Mouse (Mus musculus): ENCODE measurements at regions not wholly inside any gene's neighbourhood (a gene's known extent, or its start where the extent isn't known, plus 50 kb on each side); places are given as distances from the start of the nearest gene placed in this dataset.

DNA sequence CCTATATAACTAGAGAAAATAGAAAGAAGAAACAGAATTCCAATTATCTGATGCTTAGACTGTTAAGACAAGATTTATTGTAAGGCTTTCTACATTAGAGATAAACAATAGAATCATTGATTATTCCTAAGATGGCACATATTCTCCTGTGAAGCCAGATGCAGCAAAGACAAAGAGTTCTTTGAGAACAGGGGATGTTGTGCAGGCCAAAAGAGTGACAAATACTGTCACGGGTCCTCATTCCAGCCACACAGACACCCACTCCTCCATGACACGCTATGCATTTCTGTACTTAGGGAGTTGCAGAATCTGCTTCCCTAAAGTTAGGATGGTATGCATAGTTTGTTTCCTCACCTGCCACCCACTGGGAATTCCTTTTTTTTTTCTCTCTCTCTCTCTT, 245.2 kb downstream of the Sv2b start:
- no peak for DNase-seq (ENCODE audit: low spot score in 2 of 2)

DNA sequence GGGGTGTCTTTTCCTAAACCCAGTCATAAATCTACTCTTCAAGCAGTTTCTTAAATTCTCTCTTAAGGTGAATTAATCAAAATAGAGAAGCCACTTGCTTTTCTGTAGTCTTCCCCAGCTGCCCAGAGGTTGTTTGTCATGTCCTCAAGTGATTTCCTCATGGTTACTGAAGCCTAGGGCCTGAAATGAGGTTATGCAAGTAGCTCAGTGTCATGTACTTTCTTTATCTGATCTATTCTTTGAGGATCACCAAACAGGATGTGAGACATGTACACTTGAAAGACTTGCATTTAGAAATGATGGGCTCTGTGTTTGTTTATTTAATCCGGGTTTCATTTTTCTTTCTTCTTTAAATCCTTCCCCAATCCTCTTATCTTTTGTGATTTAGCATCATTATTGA, 258.8 kb downstream of the Sv2b start:
- no peak for DNase-seq (ENCODE audit: low spot score in 2 of 2)

DNA sequence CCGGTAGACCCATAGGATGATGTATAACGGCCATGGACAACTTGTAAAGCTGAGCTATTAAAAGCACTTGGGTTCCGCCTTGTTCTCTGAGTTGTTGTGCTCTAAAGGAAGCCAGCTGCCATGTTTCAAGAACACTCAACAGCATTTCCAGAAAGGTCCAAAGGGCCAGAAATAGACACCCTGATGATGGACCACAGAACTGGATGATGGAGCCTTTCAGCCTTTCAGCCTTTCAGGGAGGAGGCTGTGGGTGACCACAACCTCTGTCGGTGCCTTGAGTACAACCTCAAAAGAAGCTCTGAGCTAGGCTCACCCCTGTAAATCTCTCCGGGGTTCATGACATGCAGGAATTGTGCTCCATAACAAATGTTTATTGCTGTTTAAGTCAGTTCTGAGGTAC, 259.3 kb downstream of the Sv2b start:
- DNase-seq (ENCODE audit: low spot score in 2 of 2): no peak

DNA sequence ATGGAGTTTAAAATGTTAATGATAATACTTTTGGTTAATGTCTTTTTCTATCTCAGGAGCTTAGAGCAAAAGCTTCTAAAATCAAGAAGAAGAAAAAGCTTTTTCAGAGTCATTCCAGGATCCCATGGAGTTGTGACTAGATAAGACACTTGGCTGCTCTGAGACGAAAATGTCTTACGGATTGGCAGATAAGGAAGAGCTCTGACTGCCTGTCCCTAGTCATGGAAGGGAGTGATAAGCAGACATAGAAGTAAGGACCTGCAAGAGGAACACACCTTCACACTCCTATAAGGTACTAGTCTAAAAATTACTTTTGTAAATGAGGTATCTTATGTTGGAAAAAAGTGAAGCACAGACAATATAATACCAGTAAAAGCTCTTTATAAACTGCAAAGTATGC, 260.2 kb downstream of the Sv2b start:
- DNase-seq (ENCODE audit: low spot score in 2 of 2): no peak

DNA sequence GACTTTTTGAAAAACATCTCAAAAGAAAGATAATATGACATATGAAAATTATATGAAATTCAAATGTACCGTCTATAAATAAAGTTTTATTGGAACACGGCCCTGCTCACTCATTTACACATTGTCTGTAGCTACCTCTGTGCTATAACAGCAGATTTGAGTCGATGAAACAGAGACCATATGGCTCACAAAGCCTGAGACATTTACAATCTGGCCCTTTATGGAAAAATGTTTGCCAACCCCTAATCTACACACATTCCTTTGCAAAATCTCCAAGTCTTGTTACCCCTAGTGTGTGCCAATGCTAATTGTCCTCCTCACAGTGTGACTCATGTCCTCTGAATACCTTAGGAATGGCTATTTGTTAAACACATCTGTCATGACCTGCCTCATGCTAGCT, 261.2 kb downstream of the Sv2b start:
- no peak for DNase-seq (ENCODE audit: low spot score in 2 of 2)

DNA sequence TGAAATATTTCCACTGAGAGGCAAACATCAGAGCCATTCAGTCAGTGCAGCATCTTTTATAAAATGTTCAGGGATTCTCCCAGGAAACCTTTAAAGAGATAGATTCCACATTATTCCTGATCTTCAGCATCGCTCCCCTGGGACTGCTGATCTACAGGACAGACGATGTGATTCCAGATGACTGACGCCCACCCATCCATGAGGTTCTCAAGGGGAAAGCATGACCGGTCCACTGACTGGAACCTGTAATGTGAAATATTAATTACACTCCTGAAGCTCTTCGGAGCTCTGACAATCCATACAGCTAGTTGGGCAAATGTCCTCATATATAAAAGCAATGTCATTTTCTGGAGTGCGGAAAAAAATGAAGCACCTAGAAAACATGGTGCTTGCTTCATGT, 268.2 kb downstream of the Sv2b start:
- DNase-seq (ENCODE audit: low spot score in 2 of 2): no peak

DNA sequence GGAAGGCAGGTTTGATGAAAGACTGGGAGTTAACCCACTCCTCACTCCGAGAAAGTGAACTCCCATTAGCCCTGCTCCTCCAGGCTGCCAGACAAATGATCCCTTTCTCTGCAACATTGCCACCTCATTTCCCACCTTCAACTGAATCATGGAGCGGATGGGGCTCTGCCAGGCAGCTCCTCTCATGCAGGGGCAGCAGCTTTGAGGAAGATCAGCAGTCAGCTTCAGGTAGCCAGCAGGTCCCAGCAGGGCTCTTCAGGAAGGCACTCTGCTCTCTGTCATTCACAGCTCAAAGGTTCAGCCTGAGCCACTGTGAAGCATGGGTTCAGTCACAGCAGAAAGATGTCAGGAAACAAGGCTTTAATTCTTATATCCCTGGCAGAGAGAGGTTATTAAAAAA, 282.9 kb downstream of the Sv2b start:
- DNase-seq (ENCODE audit: low spot score in 2 of 2): no peak

DNA sequence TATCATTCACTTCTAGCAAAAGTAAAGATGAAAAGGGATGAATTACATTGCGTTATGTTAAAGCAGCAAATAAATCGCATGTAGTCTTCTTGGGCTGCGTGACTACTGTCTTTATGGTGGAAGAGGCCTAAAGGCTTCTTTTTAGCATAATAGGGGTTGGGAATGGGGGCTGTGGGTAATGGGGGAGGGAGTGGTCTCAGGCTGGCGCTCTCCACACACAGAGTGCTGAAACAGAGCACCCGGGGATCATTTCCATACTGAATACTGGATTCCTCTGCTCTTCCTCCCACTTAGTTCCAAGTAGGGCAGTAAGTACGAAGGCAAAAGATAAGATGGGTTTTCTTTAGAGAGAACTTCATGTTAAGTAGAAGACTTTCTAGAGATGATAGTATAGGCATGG, 287.1 kb downstream of the Sv2b start:
- DNase-seq (ENCODE audit: low spot score in 2 of 2): no peak

DNA sequence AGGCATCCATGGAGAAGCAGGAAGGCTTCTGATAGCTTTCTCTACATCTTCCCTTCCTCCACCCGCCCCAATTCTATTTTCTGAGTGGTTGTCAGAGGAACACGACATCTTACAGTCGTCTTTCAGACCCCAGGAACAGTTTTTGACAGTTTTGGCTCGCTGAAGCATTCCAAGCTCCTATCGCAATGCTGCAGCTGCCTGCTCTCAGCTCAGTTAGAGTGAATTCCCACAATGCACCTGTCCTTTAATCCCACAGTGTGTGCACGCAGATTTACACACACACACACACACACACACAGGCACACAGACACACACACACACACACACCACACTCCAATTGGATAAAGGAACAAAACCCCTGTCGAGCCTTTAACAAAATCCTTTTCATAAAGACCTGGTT, 290.4 kb downstream of the Sv2b start:
- DNase-seq (ENCODE audit: low spot score in 2 of 2): peak in 1 of 2 experiments; percentile 9

DNA sequence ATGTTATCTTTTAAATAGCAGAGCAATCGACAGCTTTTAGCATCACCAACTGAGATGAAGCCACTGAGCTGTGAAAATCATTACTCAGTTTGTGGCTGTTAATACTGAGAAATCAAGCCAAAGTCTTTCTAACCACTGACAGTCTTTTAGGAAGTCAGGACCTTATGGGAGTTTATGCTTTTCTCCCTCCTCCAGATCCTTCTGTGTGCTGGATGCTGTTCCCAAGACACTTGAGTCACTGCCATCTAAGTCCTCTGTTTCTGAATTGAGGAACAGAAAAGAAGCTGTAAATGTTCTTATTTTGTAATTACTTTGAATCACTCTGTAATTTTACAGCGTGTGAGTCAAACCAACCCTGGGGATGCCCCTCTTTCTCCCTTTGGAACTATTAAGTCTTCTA, 300.6 kb downstream of the Sv2b start:
- DNase-seq (ENCODE audit: low spot score in 2 of 2): no peak

DNA sequence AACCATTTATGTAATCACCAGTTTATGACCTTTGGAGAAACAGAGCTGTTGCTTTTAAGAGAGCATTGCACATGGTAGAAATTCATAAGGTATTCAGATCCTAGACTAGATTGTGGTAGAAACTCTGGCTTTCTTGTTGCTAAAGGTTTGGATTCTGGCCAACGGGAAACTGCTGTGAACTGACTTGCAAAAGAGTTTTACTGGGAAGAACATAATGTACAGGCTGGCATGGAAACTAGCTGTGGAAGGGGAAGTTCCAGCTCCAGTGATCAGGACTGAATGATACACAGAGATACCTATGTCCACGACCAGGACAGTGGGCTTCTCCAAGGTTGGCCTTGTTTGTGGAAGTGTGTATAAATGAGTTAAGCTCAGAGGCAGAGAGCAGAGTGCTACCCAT, 318.9 kb downstream of the Sv2b start:
- no peak for DNase-seq (ENCODE audit: low spot score in 2 of 2)

DNA sequence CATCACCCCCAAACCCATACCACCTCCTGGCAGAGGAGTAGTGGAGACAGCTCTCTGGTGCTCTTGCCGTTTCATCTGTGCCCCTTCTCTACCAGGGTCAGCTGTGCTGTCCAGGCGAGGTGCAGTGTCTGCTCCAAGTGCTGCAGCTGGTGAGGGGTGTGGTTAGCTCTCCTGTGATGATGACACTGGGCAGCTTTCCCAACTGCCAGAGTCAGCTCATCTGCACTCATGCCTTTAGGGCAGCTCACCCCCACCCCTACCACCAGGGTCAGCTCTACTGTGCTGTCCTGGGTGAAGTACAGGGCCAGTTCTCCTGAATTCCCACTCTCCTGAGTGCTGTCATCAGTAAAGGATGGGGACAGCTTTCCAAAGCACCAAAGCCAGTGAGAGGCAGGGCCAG, 329.6 kb downstream of the Sv2b start:
- peak in 1 of 2 experiments; percentile 8 for DNase-seq (ENCODE audit: low spot score in 2 of 2)

DNA sequence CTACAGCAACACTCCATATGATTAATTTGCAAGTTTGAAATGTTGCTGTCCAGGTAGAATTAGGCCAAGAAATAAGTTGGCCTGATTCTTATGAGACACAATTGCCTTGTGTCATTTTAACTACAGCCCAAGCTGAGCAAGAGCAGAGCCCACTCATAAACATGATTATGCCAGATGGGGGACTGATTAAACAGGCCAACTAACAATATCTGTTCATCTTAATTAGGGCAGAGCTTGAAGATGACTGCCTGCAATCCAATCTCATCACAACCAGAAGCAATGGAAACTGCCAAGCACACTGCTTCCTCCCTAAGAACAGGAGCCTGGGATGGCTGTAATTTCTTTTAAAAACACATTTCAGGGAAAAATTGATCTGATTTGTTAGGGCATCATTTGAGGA, 333.1 kb downstream of the Sv2b start:
- DNase-seq (ENCODE audit: low spot score in 2 of 2): no peak

DNA sequence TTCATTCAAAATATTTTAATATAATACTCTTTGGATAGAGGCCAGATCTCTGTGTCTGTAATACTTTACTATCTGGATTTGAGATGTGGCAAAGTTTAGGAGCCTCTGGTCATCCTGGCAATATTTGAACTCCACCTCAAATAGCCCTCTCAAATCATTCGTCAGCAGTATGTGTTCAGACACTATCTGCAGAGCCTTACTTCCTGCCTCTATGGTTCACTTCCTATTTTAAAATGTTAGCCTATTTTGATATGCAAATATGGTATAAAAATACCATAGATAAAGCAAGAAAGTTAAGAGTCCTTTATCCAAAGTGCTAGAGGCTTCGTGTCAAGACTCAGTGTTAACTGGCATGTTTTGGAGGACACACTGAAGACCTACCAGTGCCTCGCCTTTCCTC, 334.6 kb downstream of the Sv2b start:
- DNase-seq (ENCODE audit: low spot score in 2 of 2): no peak

DNA sequence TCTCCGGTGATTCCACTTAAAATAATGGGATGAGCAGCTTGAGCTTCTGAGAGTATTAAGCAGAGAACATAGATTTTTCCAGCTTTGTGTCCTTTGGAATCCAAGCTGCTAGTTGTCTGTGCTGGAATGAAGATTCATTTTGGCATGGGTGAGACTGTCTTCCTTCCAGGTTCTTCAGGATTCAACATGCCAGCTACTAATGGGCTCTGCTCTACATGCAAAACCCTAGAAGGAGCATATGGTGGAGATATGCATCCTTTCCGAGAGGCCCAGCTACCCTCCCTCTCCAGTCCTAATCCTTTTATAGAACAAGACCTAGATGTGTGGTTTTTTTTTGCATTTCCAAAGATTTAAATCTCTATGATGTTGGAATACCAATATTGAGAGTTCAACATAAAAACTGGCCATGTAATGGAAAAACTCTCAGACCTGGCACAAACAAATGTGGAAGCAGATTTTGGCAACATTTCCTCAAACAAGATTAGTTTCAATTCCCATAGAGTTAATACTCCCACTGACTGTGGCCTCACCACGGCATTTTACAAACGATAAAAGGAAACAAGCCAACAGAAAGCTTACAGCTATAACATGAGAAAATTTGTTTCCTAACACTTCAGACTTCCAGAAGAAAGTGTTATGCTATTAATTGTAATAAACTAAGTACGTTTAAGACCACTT, 364.5 kb downstream of the Sv2b start:
- DNase-seq (ENCODE audit: low spot score in 2 of 2): no peak

DNA sequence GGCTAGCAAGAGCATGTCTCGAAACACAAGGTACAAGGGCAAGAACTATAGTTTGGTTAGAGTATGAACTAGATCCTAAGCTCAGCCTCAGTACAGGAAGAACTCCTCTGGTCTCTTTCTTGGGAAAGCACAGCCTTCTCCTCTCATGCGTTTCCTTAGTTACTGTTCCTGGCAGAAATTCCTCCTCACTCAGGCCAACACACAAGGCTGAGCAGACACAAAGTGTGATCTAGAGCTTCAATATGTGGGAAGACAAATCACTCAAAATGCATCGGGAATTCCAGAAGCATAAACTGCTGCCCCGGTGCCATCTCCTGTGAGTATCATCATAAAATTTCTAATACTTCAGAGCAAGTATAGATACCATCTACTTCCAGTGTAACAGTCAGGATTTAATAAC, 366.1 kb downstream of the Sv2b start:
- DNase-seq (ENCODE audit: low spot score in 2 of 2): no peak

DNA sequence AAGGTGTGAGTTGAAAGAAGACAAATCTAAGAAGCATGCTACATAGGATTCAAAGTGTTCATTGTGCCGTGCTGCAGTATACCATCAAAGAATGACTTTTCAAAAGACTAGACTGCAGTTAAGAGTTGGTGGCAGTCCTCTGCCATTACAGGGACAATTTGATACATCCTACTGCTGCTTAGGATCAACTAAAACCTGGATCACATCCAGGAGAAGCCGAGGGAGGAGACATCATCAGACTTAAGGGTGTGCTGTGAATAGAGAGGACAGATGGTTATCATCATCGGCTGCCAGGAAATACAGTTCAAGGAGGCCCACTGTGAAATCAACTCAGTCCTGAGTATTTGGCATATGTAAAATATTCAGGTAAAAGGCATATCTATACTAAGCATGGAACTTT, 366.9 kb downstream of the Sv2b start:
- DNase-seq (ENCODE audit: low spot score in 2 of 2): no peak

DNA sequence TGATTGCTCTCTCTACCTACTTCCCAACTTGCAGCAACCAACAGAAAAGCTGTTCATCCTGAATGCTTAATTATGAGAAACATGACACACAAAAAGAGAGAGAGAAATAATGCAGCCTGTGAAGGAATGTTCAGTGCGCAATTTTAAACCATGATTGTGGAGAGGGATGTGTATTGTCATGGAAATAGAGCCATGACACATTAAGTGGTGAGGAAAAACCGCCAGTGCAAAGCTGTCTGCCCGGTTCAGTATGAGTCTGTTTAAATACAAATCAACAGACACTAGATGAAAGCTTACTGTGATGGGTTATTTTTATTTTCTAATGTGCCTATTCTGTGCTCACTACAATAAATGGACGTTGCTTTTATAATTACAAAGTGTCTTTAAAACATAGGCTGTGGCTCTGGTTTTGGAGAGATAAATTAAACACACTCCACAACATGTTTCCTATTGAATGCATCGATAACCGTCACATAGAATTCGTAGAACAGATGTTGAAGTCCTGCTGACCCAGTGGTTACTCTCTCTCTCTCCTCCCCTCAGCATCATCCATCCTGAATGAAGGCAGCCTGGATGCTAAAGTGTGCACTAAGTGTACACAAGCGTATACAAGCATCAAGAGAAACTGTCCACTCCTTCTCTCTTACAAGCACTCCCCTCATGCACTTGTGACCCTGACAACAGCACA, 374.7 kb upstream of the Slco3a1 start:
- DNase-seq (ENCODE audit: low spot score in 2 of 2): no peak

DNA sequence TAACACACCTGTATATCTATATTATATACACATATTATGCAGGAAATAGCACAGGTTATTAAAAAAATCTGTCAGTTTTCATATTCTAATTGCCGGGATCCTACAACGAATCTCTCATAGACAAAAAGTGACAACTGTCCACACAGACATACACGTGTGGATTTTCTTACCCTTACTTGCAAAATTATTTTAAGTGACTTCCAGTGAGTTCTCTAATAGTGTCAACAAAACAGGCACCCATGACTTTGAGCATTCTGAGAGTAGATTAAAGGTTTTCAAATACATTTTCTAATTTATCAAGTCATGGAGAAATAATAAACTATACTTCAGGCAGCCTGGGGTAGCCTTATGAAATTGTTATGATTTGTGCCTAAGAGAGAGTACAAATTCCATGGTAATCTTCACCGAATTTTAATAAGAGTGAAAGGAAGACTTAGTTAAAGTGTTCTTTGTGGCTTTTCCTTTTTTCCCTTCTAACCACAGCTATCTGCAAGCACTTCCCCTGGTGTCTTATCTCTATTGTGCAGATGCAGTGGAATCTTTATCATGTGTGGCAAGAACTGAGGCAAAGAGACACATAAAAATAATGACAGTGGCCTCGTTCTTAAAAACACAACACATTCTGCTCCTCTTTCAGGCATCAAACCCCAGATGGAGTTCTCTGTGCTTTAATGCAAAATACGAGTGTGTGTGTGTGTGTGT, 373.8 kb upstream of the Slco3a1 start:
- DNase-seq (ENCODE audit: low spot score in 2 of 2): no peak

DNA sequence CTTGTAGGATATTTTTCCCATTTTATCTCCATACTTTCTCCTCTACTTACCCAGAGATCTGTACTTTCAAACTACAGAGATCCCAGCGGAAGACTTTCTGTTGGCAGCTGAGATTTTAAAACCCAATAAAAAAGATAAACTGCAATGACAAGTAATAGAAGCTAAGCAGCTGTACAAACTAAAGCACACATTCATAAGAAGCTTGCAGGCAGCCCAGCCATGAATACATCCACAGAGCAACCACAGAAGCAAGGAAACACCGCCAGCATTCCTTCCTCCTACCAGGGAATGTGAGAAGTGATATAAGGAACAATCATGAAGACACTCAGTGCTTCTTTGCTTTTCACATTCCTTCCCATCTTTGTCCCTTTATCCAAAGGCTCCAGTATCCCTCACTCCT, 372.1 kb upstream of the Slco3a1 start:
- DNase-seq (ENCODE audit: low spot score in 2 of 2): no peak

DNA sequence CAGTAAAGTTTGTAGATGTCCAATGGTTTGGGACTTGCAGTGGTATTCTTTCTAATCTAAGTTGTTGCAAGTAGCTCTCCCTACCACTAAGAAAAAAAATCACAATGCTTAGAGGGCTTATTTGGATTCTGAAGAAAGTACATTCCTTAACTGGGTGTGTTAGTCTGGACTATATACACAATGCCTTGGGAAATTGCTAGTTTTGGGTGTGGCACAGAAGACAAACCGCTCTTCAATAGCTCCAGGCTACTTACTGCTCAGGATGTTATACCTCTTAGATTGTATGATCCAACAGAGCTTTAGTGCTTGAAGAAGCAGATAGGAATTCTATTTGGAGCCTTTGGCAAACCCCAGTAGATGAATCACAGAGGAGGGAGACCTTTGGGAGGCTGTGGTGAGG, 369.6 kb upstream of the Slco3a1 start:
- no peak for DNase-seq (ENCODE audit: low spot score in 2 of 2)

DNA sequence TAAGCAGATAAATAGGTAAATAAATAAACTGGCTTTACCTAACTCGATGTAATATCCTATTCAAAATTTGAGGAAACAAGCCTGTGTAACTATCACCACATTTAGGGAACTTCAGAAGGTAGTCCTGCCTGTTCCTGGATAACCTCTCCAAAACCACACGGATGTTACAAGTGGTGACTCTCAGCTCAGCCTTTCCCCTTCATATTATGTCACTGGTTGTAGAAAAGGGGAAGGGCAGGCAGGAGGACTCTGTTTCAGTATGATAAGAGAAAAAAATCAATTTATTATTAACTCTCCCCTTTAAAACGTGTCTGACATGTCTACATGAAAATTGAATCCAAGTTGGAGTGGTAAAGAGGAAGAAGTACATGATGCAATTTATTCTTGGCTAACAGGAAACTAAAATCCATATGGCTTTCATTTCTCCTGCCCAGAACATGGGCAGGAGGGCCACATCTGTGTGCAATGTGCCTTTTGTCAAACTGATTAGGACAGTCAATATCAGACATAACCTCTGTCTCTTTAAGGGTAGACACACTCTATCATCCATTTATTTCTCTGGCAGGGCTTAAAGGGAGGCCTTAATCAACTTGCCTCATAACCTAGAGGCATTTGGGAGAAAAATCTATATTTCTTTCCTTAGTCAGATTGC, 353.9 kb upstream of the Slco3a1 start:
- no peak for DNase-seq (ENCODE audit: low spot score in 2 of 2)

Measured in gastrocnemius, postnatal 4 days (tissue).